Mouse (Mus musculus): ENCODE data around the gene Sema4g.

GRCm38 (mm10) chr19:45047417-45047934, 58.6 kb downstream of the Sema4g start, which contains the start of gene Sfxn3:
- TF ChIP-seq POLR2A (IDR thresholded peaks at IDR 0.05; ENCODE audit: insufficient read depth, low read depth, low read length) (peak; percentile 60), CTCF (IDR thresholded peaks at IDR 0.05; ENCODE audit: insufficient read depth, low read depth, low read length) (peak; percentile 76; the same call in 1 of the 2 replicates)
